Mouse (Mus musculus) liver, embryonic 16.5 days (tissue): Measurements from ENCODE around the gene Alpk3. TPM values are rescaled to one million over a fixed set of nuclear protein-coding genes. Genes with fewer than 3 reads are reported as not detected.

Experiments
- ATAC-seq: fragments of 200-750 bp; cut with Nextera tagmentation; 2 replicates; pipeline ENCODE4 v1.8.0; 2017; ENCODE audit warnings: low read depth, mild to moderate bottlenecking, moderate number of reproducible peaks, moderate library complexity
- H3K27ac ChIP-seq: fragments of 300-500 bp; sonication (generic); 2 replicates; pipeline ENCODE4 v1.5.1; 2014; ENCODE audit warnings: mild to moderate bottlenecking, low read length
- H3K27me3 ChIP-seq: fragments of 300-500 bp; sonication (generic); 2 replicates; pipeline ENCODE4 v1.6.1; 2014; ENCODE audit warnings: low read depth, low read length, mixed read lengths; ENCODE audit not compliant: control insufficient read depth, insufficient read depth
- H3K36me3 ChIP-seq: fragments of 300-500 bp; sonication (generic); 2 replicates; pipeline ENCODE4 v1.6.1; 2014; ENCODE audit warnings: mild to moderate bottlenecking; ENCODE audit not compliant: control insufficient read depth, insufficient read depth
- H3K4me1 ChIP-seq: fragments of 300-500 bp; sonication (generic); 2 replicates; pipeline ENCODE4 v1.6.1; 2014; ENCODE audit warnings: low read depth, low read length, mixed read lengths; ENCODE audit not compliant: control insufficient read depth
- H3K4me2 ChIP-seq: fragments of 300-500 bp; sonication (generic); 2 replicates; pipeline ENCODE4 v1.6.1; 2014; ENCODE audit warnings: low read depth, low read length, mixed read lengths
- H3K4me3 ChIP-seq: fragments of 300-500 bp; sonication (generic); 2 replicates; pipeline ENCODE4 v1.5.1; 2014; ENCODE audit warnings: low read depth, mild to moderate bottlenecking, low read length
- H3K9ac ChIP-seq: fragments of 300-500 bp; sonication (generic); 2 replicates; pipeline ENCODE4 v1.6.1; 2014; ENCODE audit warnings: low read depth, low read length
- H3K9me3 ChIP-seq: fragments of 300-500 bp; sonication (generic); replicated peaks from 2 replicates; pipeline ENCODE4 v1.6.1; 2016; ENCODE audit warnings: low read length; ENCODE audit not compliant: control insufficient read depth
- WGBS: fragments of 180-500 bp; shearing (Covaris S2); extraction: QIAGEN DNeasy Blood & Tissue Kit; methylation state at CpG from one replicate; pipeline ENCODE4 v1.1.7; 2014; ENCODE audit not compliant: insufficient replicate concordance; 5-methylcytosine and 5-hydroxymethylcytosine counted together
- polyA plus RNA-seq: library from polyadenylated mRNA; unstranded; fragments of >200 nt; fragmentation: Nextera tagmentation; extraction: Ambion mirVana; gene quantifications from 2 replicates; pipeline ENCODE4 v1.2.1, GENCODE M21; 2015

Gene Alpk3
- polyA plus RNA-seq = 0.09 and 0.20 TPM in 2 replicates

- H3K4me2 ChIP-seq = peak within 1 kb of the TSS; percentile 67
- no peaks in the 10 kb centered on the region for H3K27me3 ChIP-seq
- H3K36me3 ChIP-seq = no peaks in the 10 kb centered on the region
- H3K9ac ChIP-seq = peak within 1 kb of the TSS; percentile 38
- WGBS = 11% methylated on average over 27 of the region's 27 CpGs
- peak within 1 kb of the TSS; percentile 38 for H3K4me3 ChIP-seq
- H3K4me1 ChIP-seq = peaks cover 24% of the 10 kb centered on the region
- ATAC-seq = peak; percentile 71
- H3K27ac ChIP-seq = peak within 1 kb of the TSS; percentile 57; the same call in 1 of the 2 replicates
- H3K9me3 ChIP-seq = no peaks in the 10 kb centered on the region
Observed at GRCm38 (mm10) chr7:81057471-81057870, at the start of gene Alpk3. Gene Alpk3, plus strand, starts transcription at chr7:81057600.

- no peak for ATAC-seq
- 61% methylated on average over 3 of the region's 3 CpGs for WGBS
Observed at GRCm38 (mm10) chr7:81008285-81008684, 49.1 kb upstream of the Alpk3 start.

GRCm38 (mm10) chr7:81011576-81011975 lies 45.8 kb upstream of the Alpk3 start:
- Histone ChIP-seq H3K4me1 (peaks cover 2% of the 10 kb centered on the region), H3K9me3 (no peaks in the 10 kb centered on the region), H3K9ac (no peak overlapping the region), H3K27me3 (no peaks in the 10 kb centered on the region), H3K27ac (no peak overlapping the region), H3K36me3 (peaks cover 6% of the 10 kb centered on the region), H3K4me3 (no peak overlapping the region), H3K4me2 (no peak overlapping the region)
- ATAC-seq = no peak
- WGBS = 86% methylated on average over 3 of the region's 3 CpGs

More at GRCm38 (mm10) chr7:81008285-81008684, 49.1 kb upstream of the Alpk3 start:
- no peak overlapping the region for H3K27ac ChIP-seq
- H3K4me1 ChIP-seq = peaks cover 31% of the 10 kb centered on the region
- H3K4me3 ChIP-seq = no peak overlapping the region
- H3K36me3 ChIP-seq = peaks cover 6% of the 10 kb centered on the region
- no peak overlapping the region for H3K9ac ChIP-seq
- no peaks in the 10 kb centered on the region for H3K27me3 ChIP-seq
- H3K9me3 ChIP-seq = no peaks in the 10 kb centered on the region
- H3K4me2 ChIP-seq = no peak overlapping the region

- no peak overlapping the region for H3K4me2 ChIP-seq
- no peak overlapping the region for H3K27ac ChIP-seq
- WGBS = 81% methylated on average over 11 of the region's 11 CpGs
- no peak overlapping the region for H3K9ac ChIP-seq
- ATAC-seq = no peak
- no peaks in the 10 kb centered on the region for H3K27me3 ChIP-seq
- peaks cover 22% of the 10 kb centered on the region for H3K36me3 ChIP-seq
- no peaks in the 10 kb centered on the region for H3K9me3 ChIP-seq
- peaks cover 13% of the 10 kb centered on the region for H3K4me1 ChIP-seq
- no peak overlapping the region for H3K4me3 ChIP-seq
Observed at GRCm38 (mm10) chr7:81020307-81020706, 37.1 kb upstream of the Alpk3 start.

GRCm38 (mm10) chr7:81022731-81023130 lies 34.7 kb upstream of the Alpk3 start:
- no peak overlapping the region; the same call in 1 of the 2 replicates for H3K9ac ChIP-seq
- H3K27ac ChIP-seq = 0 out of 2 replicates have a peak overlapping the region, but pooled peaks have one; percentile 9
- H3K4me3 ChIP-seq = no peak overlapping the region
- peak overlapping the region; percentile 28 for H3K4me2 ChIP-seq
- H3K4me1 ChIP-seq = peaks cover 13% of the 10 kb centered on the region
- H3K9me3 ChIP-seq = no peaks in the 10 kb centered on the region
- H3K36me3 ChIP-seq = peaks cover 32% of the 10 kb centered on the region
- ATAC-seq = peak; percentile 86
- H3K27me3 ChIP-seq = no peaks in the 10 kb centered on the region

GRCm38 (mm10) chr7:81024118-81024517 lies 33.3 kb upstream of the Alpk3 start:
- Histone ChIP-seq H3K4me3 (no peak overlapping the region), H3K4me1 (peaks cover 13% of the 10 kb centered on the region), H3K27ac (no peak overlapping the region), H3K4me2 (no peak overlapping the region), H3K9me3 (no peaks in the 10 kb centered on the region), H3K9ac (no peak overlapping the region), H3K36me3 (peaks cover 36% of the 10 kb centered on the region), H3K27me3 (no peaks in the 10 kb centered on the region)
- WGBS = 80% methylated on average over 5 of the region's 5 CpGs
- no peak for ATAC-seq

GRCm38 (mm10) chr7:81024651-81025050 lies 32.7 kb upstream of the Alpk3 start:
- Histone ChIP-seq H3K36me3 (peaks cover 41% of the 10 kb centered on the region), H3K9ac (no peak overlapping the region), H3K9me3 (no peaks in the 10 kb centered on the region), H3K27me3 (no peaks in the 10 kb centered on the region), H3K4me3 (no peak overlapping the region), H3K27ac (no peak overlapping the region), H3K4me2 (no peak overlapping the region), H3K4me1 (peaks cover 13% of the 10 kb centered on the region)
- ATAC-seq = no peak
- WGBS = 95% methylated on average over 9 of the region's 9 CpGs

- no peaks in the 10 kb centered on the region for H3K9me3 ChIP-seq
- H3K4me2 ChIP-seq = no peak overlapping the region
- peaks cover 13% of the 10 kb centered on the region for H3K4me1 ChIP-seq
- H3K9ac ChIP-seq = no peak overlapping the region
- no peak overlapping the region for H3K4me3 ChIP-seq
- no peaks in the 10 kb centered on the region for H3K27me3 ChIP-seq
- H3K27ac ChIP-seq = no peak overlapping the region
- WGBS = 90% methylated on average over 2 of the region's 2 CpGs
- H3K36me3 ChIP-seq = peaks cover 52% of the 10 kb centered on the region
- no peak for ATAC-seq
Observed at GRCm38 (mm10) chr7:81025751-81026150, 31.6 kb upstream of the Alpk3 start.

- Histone ChIP-seq H3K27ac (no peak overlapping the region), H3K4me1 (no peaks in the 10 kb centered on the region), H3K9me3 (no peaks in the 10 kb centered on the region), H3K4me3 (no peak overlapping the region), H3K9ac (no peak overlapping the region), H3K36me3 (peaks cover 55% of the 10 kb centered on the region), H3K4me2 (no peak overlapping the region), H3K27me3 (no peaks in the 10 kb centered on the region)
- 71% methylated on average over 2 of the region's 2 CpGs for WGBS
- ATAC-seq = no peak
Observed at GRCm38 (mm10) chr7:81039711-81040110, 17.7 kb upstream of the Alpk3 start.
